Mouse (Mus musculus) activated CD4-positive, CD25-positive, alpha-beta regulatory T cell, adult 9 weeks (primary cell): Measurements from ENCODE around the gene Abcd1. TPM values are rescaled to one million over a fixed set of nuclear protein-coding genes. Genes with fewer than 3 reads are reported as not detected.

Source experiments
- polyA plus RNA-seq: library from polyadenylated mRNA; unstranded; fragments of 100-300 nt; shearing (Covaris generic); gene quantifications from one replicate; pipeline ENCODE4 v1.2.1, GENCODE M21; 2017

The Abcd1 gene
- 48.7 TPM for polyA plus RNA-seq

DNA sequence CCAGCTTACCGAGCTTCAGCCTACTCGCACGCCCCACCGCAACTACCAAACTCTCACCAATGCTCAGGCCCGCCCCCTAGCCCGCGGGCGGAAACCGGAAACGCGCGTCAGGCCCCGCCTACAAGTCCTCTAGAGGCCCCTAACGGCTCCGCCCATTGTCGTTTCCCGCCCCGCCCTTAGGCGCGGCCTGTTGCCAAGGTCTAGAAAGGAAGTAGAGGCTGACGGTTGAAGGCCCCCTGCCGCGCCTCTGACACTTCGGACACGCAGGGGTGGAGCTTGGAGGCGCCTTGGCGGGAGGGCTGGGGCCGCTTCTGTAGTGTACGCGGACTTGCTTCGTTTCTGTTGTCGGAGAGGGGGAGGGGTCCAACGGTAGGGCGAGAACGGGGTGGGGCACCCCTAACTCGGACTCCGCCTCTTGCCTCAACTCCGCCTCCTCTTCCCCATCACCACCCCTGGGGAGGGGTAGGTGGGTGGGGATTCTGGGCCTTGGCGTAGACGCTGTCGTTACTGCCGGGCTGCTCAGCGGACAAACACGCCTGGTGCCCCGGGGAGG, at the start of gene Abcd1, which contains the start of gene Bcap31:
TSS of gene Abcd1 (plus strand) at position 489 of the 553 bp plus-strand sequence.
TSS of gene Bcap31 (minus strand) at position 67 of the 553 bp plus-strand sequence.

GRCm38 (mm10) chrX:73672879-73673618, 43.3 kb upstream of the Abcd1 start, which contains the start of gene Slc6a8:
TSS of gene Slc6a8 (plus strand) at chrX:73673150.

DNA sequence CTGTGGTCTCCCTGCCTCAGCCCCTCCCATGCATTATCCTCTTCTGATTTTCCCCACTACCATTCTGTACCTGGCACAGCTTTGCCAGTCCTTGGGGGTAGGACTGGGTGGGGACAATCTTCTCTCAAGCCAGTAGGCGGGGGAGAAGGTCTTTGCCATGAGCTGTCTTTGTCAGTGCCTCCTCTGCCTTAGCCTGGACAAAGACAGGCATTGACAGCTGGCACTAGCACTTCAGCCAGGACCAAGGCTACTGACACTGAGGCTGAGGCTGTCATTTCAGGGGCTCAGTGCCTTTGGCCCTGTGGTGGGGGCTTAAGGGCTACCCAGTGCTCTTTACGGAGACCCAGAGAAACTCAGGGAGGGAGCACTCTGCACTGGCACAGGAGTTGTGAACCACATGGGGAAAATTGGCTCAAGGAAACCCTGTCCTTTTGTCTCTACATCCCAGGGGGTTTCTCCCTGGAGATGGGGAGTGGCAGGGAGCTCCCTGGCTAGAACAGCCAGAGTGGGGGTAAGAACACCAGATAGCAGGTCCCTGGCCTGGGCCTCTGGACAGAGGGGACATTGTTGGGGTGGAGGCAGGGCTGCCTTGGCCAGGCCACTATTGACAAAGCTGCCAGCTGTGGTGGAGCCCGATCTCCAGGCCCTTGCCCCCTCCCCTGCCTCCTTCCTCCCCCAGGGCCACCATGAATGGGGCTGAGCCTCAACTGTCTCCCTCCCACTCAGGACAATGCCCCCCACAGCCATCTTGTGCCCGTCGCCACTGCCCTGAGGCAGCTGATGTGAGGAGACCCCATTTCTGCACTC, 40.1 kb downstream of the Abcd1 start, which contains the start of gene Plxnb3:
TSS of gene Plxnb3 (plus strand) at position 757 of the 807 bp plus-strand sequence.

DNA sequence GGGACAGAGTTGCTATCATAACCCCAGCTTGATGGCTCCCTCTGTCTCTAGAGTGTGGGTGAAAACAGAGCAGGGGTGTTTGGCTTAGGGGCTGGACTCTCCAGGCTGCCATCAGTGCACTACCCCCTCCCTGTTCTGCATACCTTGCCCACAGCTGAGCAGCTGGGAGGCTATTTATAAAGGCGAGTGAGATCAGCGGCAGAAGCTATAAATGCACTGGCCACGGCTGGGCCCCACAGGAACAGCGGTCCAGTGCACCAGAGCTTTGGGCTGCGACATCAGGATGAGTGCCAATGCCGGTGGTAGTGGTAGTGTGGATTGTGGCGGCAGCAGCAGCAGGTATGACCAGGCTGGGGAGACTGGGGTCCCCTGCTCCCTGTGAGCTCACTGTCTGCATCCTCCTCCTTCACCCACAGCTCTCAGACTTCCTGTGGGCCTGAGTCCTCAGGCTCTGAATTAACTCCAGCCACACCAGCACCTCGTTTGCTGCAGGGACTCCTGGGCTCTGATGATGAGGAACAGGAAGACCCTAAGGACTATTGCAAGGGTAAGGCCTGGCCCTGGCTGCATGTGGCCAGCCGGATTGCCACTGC, 57.9 kb downstream of the Abcd1 start, which contains the start of gene Srpk3:
TSS of gene Srpk3 (plus strand) at position 238 of the 593 bp plus-strand sequence.

DNA sequence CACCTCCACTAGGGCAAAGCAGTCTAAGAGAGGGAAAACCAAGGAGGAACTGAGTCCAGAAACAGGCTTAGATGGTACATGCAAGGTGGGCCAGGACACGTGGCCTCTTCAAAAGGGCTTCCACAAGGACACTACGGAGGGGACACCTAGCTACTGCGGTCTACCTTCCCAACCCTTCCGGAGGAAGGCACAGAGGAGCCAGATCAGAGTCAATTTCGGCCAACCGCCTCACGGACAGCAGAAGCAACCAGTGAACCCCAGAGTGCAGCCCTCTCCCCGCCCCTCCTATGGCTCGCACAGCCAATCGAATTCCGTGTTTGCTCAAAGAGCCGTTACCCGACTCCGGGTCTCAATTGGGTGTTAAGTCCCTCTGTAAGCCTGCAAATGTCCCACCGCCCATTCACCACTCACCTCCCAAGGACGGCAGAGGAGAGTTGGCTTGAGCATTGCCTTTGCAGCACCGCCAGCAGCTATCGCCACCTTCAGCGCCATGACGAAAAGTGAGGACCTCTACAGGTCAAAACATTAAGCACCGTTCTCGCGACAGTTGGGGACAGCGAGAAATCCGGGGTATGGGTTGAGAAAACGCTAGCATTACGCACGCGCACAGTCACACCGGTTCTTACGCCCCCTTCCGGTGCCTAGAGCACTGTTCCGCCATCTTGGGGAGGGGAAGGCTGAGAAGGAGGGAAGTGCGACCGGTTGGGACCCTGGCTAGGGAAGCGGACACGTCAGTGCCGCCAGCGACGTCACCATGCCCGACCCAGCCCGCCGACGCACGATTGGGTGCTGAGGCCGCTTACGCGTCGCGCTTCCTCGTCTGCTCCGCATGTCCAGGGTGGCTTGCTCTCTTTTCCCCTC, 70.2 kb downstream of the Abcd1 start, which contains the start of the genes Idh3g and Ssr4:
TSS of gene Idh3g (minus strand) at position 534 of the 861 bp plus-strand sequence.
TSS of gene Ssr4 (plus strand) at position 665 of the 861 bp plus-strand sequence.

Other genes starting within 250 kb of the Abcd1 start
- 0.22 TPM for gene Bgn, start 233.0 kb upstream of the Abcd1 start, polyA plus RNA-seq
- not detected for gene Atp2b3, start 213.5 kb upstream of the Abcd1 start, polyA plus RNA-seq
- gene Dusp9, start 77.2 kb upstream of the Abcd1 start, polyA plus RNA-seq: 0.33 TPM
- 1.7 TPM for gene Pnck, start 56.5 kb upstream of the Abcd1 start, polyA plus RNA-seq
- 0.13 TPM for gene Slc6a8, start 43.4 kb upstream of the Abcd1 start, polyA plus RNA-seq
- gene Bcap31, start 422 bp upstream of the Abcd1 start, polyA plus RNA-seq: 351 TPM
- gene Plxnb3, start 40.5 kb downstream of the Abcd1 start, polyA plus RNA-seq: 0.05 TPM
- 1.5 TPM for gene Srpk3, start 57.8 kb downstream of the Abcd1 start, polyA plus RNA-seq
- 231 TPM for gene Idh3g, start 70.3 kb downstream of the Abcd1 start, polyA plus RNA-seq
- gene Ssr4, start 70.4 kb downstream of the Abcd1 start, polyA plus RNA-seq: 233 TPM
- 0.39 TPM for gene Pdzd4, start 108.4 kb downstream of the Abcd1 start, polyA plus RNA-seq
- 6.1 TPM for gene Avpr2, start 175.5 kb downstream of the Abcd1 start, polyA plus RNA-seq
- gene L1cam, start 179.5 kb downstream of the Abcd1 start, polyA plus RNA-seq: 7.8 TPM
- 349 TPM for gene Arhgap4, start 205.3 kb downstream of the Abcd1 start, polyA plus RNA-seq
- gene Naa10, start 205.3 kb downstream of the Abcd1 start, polyA plus RNA-seq: 231 TPM
- gene Renbp, start 214.3 kb downstream of the Abcd1 start, polyA plus RNA-seq: 7.8 TPM
- gene Hcfc1, start 249.8 kb downstream of the Abcd1 start, polyA plus RNA-seq: 65.7 TPM